Mouse (Mus musculus) spleen, postnatal 10 days (tissue): Measurements from ENCODE around the gene Iqce.

Experiments used
- DNase-seq, 2 experiments: peaks; one replicate each; pipeline ENCODE4 v3.0.0; 2021 to 2022; ENCODE audit warnings: low spot score in 2 of 2

Gene Iqce

GRCm38 (mm10) chr5:140661875-140662643, 40.1 kb downstream of the Iqce start:
- peak in 1 of 2 experiments; percentile 20 for DNase-seq

GRCm38 (mm10) chr5:140661427-140661826, 40.8 kb downstream of the Iqce start:
- DNase-seq: no peak

GRCm38 (mm10) chr5:140660398-140660797, 41.8 kb downstream of the Iqce start:
- DNase-seq: no peak

- no peak for DNase-seq
Measured at GRCm38 (mm10) chr5:140659607-140660272, 42.4 kb downstream of the Iqce start.

- DNase-seq: no peak
Measured at GRCm38 (mm10) chr5:140654096-140654845, 47.9 kb downstream of the Iqce start.

- no peak for DNase-seq
Measured at GRCm38 (mm10) chr5:140652587-140652986, 49.6 kb downstream of the Iqce start.

- DNase-seq: no peak
Measured at GRCm38 (mm10) chr5:140651231-140651630, 50.9 kb downstream of the Iqce start.

- DNase-seq: no peak
Measured at GRCm38 (mm10) chr5:140649881-140650414, 52.2 kb downstream of the Iqce start.

GRCm38 (mm10) chr5:140649101-140649667, 53.0 kb downstream of the Iqce start:
- peak; percentile 92 to 99 for DNase-seq

GRCm38 (mm10) chr5:140648519-140649100, 53.6 kb downstream of the Iqce start, which contains the start of gene Ttyh3:
Gene Ttyh3 (minus strand): TSS chr5:140649031.
- peak in 1 of 2 experiments; percentile 64 for DNase-seq

GRCm38 (mm10) chr5:140647821-140648518, 54.2 kb downstream of the Iqce start:
- DNase-seq: peak; percentile 67 to 68

GRCm38 (mm10) chr5:140647031-140647760, 55.0 kb downstream of the Iqce start:
- peak in 1 of 2 experiments; percentile 23 for DNase-seq

GRCm38 (mm10) chr5:140646171-140646570, 56.0 kb downstream of the Iqce start:
- DNase-seq: peak in 1 of 2 experiments; percentile 20

GRCm38 (mm10) chr5:140645454-140645853, 56.7 kb downstream of the Iqce start:
- DNase-seq: peak in 1 of 2 experiments; percentile 22

- DNase-seq: peak; percentile 44 to 66
Measured at GRCm38 (mm10) chr5:140644702-140645201, 57.4 kb downstream of the Iqce start.

- DNase-seq: peak in 1 of 2 experiments; percentile 73
Measured at GRCm38 (mm10) chr5:140644263-140644662, 57.9 kb downstream of the Iqce start.

- peak in 1 of 2 experiments; percentile 69 for DNase-seq
Measured at GRCm38 (mm10) chr5:140642076-140642475, 60.1 kb downstream of the Iqce start.

- peak in 1 of 2 experiments; percentile 21 for DNase-seq
Measured at GRCm38 (mm10) chr5:140641254-140641928, 60.8 kb downstream of the Iqce start.

- peak in 1 of 2 experiments; percentile 23 for DNase-seq
Measured at GRCm38 (mm10) chr5:140640812-140641211, 61.4 kb downstream of the Iqce start.
